Mouse (Mus musculus): ENCODE measurements around the gene Slc5a2.

DNA sequence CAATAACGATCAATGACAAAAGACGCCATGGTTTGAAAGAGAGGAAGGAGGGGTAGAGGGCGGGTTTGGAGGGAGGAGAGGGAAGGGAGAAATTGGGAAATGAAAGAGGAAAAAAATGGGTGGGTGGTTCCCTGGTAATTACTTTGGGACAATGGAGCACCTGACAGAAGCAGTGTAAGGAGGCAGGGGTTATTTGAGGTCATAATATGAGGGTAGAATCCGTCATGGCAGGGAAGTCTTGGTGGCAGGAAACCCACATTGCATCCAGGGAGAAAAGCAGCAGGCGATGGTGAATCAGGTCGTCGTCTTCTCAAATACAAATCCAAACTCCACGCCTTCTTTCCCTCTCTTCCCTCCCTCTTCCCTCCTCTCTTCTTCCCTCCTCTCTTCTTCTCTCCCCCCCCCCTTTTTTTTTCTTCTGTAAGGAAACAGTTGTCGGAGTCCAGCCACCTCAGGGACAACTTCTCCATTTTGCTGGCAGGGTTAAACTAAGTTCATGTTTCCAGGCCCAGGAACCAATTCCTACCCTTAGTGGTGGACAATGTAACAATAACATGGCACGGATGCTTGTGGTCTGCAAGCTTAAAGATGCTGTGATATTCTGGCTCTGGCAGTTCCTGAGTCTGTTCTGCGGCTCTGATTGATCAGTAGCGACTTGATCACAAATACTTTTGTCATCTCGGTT is 47.1 kb downstream of the Slc5a2 start:
- TF ChIP-seq CTCF (IDR thresholded peaks at IDR 0.05; ENCODE audit: low read depth) = no peak
- TF ChIP-seq EP300 (optimal IDR thresholded peaks at IDR 0.05) = no peak
